Mouse (Mus musculus) E14TG2a.4 (cell line): Measurements from ENCODE around the gene 2210418O10Rik.
"Not testable (repeated sequence)": the region's sequence is repeated elsewhere in the genome, so short reads cannot be mapped to it uniquely, and the experiment has no call there.

ENCODE experiments used
- H3K27me3 ChIP-seq: 2 replicates; pipeline ENCODE4 v1.6.1; 2014; ENCODE audit warnings: low read length, control low read depth; ENCODE audit not compliant: insufficient read depth
- H3K36me3 ChIP-seq: 2 replicates; pipeline ENCODE4 v1.6.1; 2014; ENCODE audit warnings: low read length, control low read depth; ENCODE audit not compliant: insufficient read depth
- H3K4me1 ChIP-seq: replicated peaks from 2 replicates; pipeline ENCODE4 v1.6.1; 2014; ENCODE audit warnings: low read depth, low read length, control low read depth
- H3K4me3 ChIP-seq: replicated peaks from 2 replicates; pipeline ENCODE4 v1.5.1; 2014; ENCODE audit warnings: mild to moderate bottlenecking, low read length
- H3K9me3 ChIP-seq: 2 replicates; pipeline ENCODE4 v1.6.1; 2014; ENCODE audit warnings: low read length, control low read depth

The 2210418O10Rik gene

DNA sequence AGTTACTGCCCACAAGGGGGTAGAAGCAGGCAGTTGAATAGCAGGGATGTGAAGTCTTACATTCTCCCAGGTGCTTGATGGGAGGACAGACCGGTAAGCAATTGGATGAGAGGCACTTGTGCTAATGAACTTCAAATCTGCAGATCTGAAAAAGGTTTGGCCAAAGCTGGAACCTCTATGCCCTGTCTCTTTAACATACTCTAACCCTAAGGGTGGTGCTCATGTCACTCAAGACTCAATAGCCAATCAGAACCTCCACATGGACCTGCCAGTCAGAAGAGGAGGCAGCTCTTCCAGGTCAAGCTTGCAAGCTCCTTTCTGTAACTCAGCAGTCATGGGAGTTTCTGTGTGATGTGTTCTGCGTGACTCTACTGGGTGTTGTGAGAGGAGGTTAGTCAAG, at the start of gene 2210418O10Rik:
TSS of gene 2210418O10Rik (plus strand) at position 301 of the 400 bp plus-strand sequence.
- not testable (repeated sequence) for H3K4me1 ChIP-seq, H3K36me3 ChIP-seq, H3K27me3 ChIP-seq, H3K9me3 ChIP-seq, H3K4me3 ChIP-seq

DNA sequence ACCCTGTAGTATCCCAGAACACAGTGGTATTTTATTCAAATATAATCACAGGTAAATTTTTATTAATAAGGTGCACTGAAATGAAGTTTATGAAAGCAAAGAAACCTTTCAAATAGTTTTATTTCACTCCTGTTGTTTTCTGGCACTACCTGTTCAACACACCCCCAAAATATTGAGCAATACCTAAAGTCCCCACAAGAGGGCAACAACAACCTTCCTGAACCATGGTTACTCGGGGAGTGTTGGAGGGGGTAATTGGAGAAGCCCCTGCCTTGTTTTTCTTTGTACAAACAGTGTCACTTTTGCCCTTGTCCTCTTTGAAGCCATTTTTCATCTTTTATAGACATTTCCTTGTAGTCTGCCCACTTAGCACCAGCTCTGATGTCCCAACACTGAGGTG, 22.1 kb downstream of the 2210418O10Rik start:
- H3K9me3 ChIP-seq, H3K36me3 ChIP-seq, H3K27me3 ChIP-seq, H3K4me1 ChIP-seq, H3K4me3 ChIP-seq: not testable (repeated sequence)
